Mouse (Mus musculus) heart, embryonic 15.5 days (tissue): ENCODE results near the gene Pitx1. TPM values are rescaled to one million over a fixed set of nuclear protein-coding genes. Genes with fewer than 3 reads are reported as not detected.
A peak's percentile ranks its signal among the peaks of the same experiment; 100 is the strongest.

Experiments used
- ATAC-seq: fragments of 200-750 bp; cut with Nextera tagmentation; replicated peaks from 2 replicates; pipeline ENCODE4 v1.8.0; 2017; ENCODE audit warnings: low read depth, moderate TSS enrichment; ENCODE audit not compliant: insufficient number of reproducible peaks, insufficient read depth, low FRiP score
- H3K27ac ChIP-seq: fragments of 300-500 bp; sonication (generic); 2 replicates; pipeline ENCODE4 v1.5.1; 2015; ENCODE audit warnings: mild to moderate bottlenecking, inconsistent platforms
- H3K27me3 ChIP-seq: fragments of 300-500 bp; sonication (generic); 2 replicates; pipeline ENCODE4 v1.6.1; 2015; ENCODE audit warnings: inconsistent platforms
- H3K36me3 ChIP-seq: fragments of 300-500 bp; sonication (generic); 2 replicates; pipeline ENCODE4 v1.6.1; 2015; ENCODE audit warnings: mild to moderate bottlenecking, inconsistent platforms
- H3K4me1 ChIP-seq: fragments of 300-500 bp; sonication (generic); replicated peaks from 2 replicates; pipeline ENCODE4 v1.6.1; 2015; ENCODE audit warnings: inconsistent platforms
- H3K4me2 ChIP-seq: fragments of 300-500 bp; sonication (generic); 2 replicates; pipeline ENCODE4 v1.6.1; 2015; ENCODE audit warnings: inconsistent platforms, mild to moderate bottlenecking, moderate library complexity
- H3K4me3 ChIP-seq: fragments of 300-500 bp; sonication (generic); 2 replicates; pipeline ENCODE4 v1.5.1; 2015; ENCODE audit warnings: mild to moderate bottlenecking, inconsistent platforms
- H3K9ac ChIP-seq: fragments of 300-500 bp; sonication (generic); 2 replicates; pipeline ENCODE4 v1.6.1; 2015; ENCODE audit warnings: mild to moderate bottlenecking, inconsistent platforms
- H3K9me3 ChIP-seq: fragments of 300-500 bp; sonication (generic); replicated peaks from 2 replicates; pipeline ENCODE4 v1.6.1; 2016; ENCODE audit warnings: inconsistent platforms
- WGBS: fragments of 180-500 bp; shearing (Covaris S2); methylation state at CpG from one replicate; pipeline ENCODE4 v1.1.7; 2015; ENCODE audit warnings: mixed read lengths; 5-methylcytosine and 5-hydroxymethylcytosine counted together
- polyA plus RNA-seq: library from polyadenylated mRNA; unstranded; fragments of >200 nt; fragmentation: Nextera tagmentation; extraction: Ambion mirVana; gene quantifications from 2 replicates; pipeline ENCODE4 v1.2.1, GENCODE M21; 2015

Pitx1 gene
- polyA plus RNA-seq, 1 experiment from 2014 or later, result 0.05 TPM

GRCm38 (mm10) chr13:55848604-55849190 lies 12.7 kb upstream of the Pitx1 start:
- Histone ChIP-seq H3K9me3 (no peaks in the 10 kb centered on the region), H3K27ac (no peak overlapping the region), H3K4me2 (no peak overlapping the region), H3K27me3 (peaks cover 47% of the 10 kb centered on the region), H3K4me3 (no peak overlapping the region), H3K4me1 (peaks cover 10% of the 10 kb centered on the region), H3K36me3 (no peaks in the 10 kb centered on the region), H3K9ac (no peak overlapping the region)
- ATAC-seq, result no peak
- WGBS, result 61% methylated on average over 13 of the region's 13 CpGs

- Histone ChIP-seq H3K27ac (no peak overlapping the region), H3K4me3 (peak overlapping the region; percentile 11; the same call in 1 of the 2 replicates)
- WGBS, result 23% methylated on average over 10 of the region's 10 CpGs
These were observed 11.8 kb upstream of the Pitx1 start for GRCm38 (mm10) chr13:55847805-55848204.

GRCm38 (mm10) chr13:55843700-55844099 lies 7.7 kb upstream of the Pitx1 start:
- ATAC-seq, result no peak
- Histone ChIP-seq H3K4me1 (peaks cover 10% of the 10 kb centered on the region), H3K4me3 (no peak overlapping the region), H3K27me3 (peaks cover 75% of the 10 kb centered on the region), H3K9ac (no peak overlapping the region), H3K9me3 (no peaks in the 10 kb centered on the region), H3K36me3 (no peaks in the 10 kb centered on the region), H3K27ac (no peak overlapping the region), H3K4me2 (no peak overlapping the region)
- WGBS, result 92% methylated on average over 1 of the region's 1 CpGs

More at GRCm38 (mm10) chr13:55847805-55848204, 11.8 kb upstream of the Pitx1 start:
- Histone ChIP-seq H3K27me3 (peaks cover 47% of the 10 kb centered on the region), H3K9ac (no peak overlapping the region), H3K4me2 (peak overlapping the region; percentile 44), H3K4me1 (peaks cover 10% of the 10 kb centered on the region), H3K9me3 (no peaks in the 10 kb centered on the region), H3K36me3 (no peaks in the 10 kb centered on the region)
- ATAC-seq, result no peak; the same call in 1 of the 2 replicates

GRCm38 (mm10) chr13:55840223-55840622 lies 4.2 kb upstream of the Pitx1 start:
- ATAC-seq, result no peak
- H3K4me2 ChIP-seq, result no peak overlapping the region
- H3K4me1 ChIP-seq, result peaks cover 9% of the 10 kb centered on the region
- 52% methylated on average over 14 of the region's 14 CpGs for WGBS
- no peak overlapping the region for H3K9ac ChIP-seq
- no peak overlapping the region for H3K27ac ChIP-seq
- H3K36me3 ChIP-seq, result no peaks in the 10 kb centered on the region
- H3K9me3 ChIP-seq, result no peaks in the 10 kb centered on the region; the same call in 1 of the 2 replicates
- H3K4me3 ChIP-seq, result no peak overlapping the region
- peaks cover 81% of the 10 kb centered on the region for H3K27me3 ChIP-seq

- H3K4me3 ChIP-seq, result no peak overlapping the region
- H3K27me3 ChIP-seq, result peaks cover 100% of the 10 kb centered on the region
- H3K36me3 ChIP-seq, result no peaks in the 10 kb centered on the region
- H3K4me2 ChIP-seq, result no peak overlapping the region
- peaks cover 9% of the 10 kb centered on the region for H3K4me1 ChIP-seq
- H3K27ac ChIP-seq, result no peak overlapping the region
- WGBS, result 3% methylated on average over 32 of the region's 32 CpGs
- H3K9ac ChIP-seq, result no peak overlapping the region
- H3K9me3 ChIP-seq, result no peaks in the 10 kb centered on the region; the same call in 1 of the 2 replicates
- no peak for ATAC-seq
These were observed 1.1 kb upstream of the Pitx1 start for GRCm38 (mm10) chr13:55836786-55837780.

GRCm38 (mm10) chr13:55835548-55836097 lies 369 bp downstream of the Pitx1 start:
- Histone ChIP-seq H3K36me3 (no peaks in the 10 kb centered on the region), H3K27me3 (peaks cover 100% of the 10 kb centered on the region), H3K27ac (no peak overlapping the region), H3K4me2 (no peak overlapping the region), H3K4me1 (peaks cover 20% of the 10 kb centered on the region), H3K9ac (no peak overlapping the region), H3K4me3 (peak overlapping the region; percentile 16), H3K9me3 (no peaks in the 10 kb centered on the region; the same call in 1 of the 2 replicates)
- 1% methylated on average over 33 of the region's 33 CpGs for WGBS
- ATAC-seq, result no peak

GRCm38 (mm10) chr13:55834667-55835066 lies 1.3 kb downstream of the Pitx1 start:
- ATAC-seq, result no peak
- Histone ChIP-seq H3K4me1 (peaks cover 29% of the 10 kb centered on the region), H3K4me2 (no peak overlapping the region), H3K36me3 (no peaks in the 10 kb centered on the region), H3K9me3 (no peaks in the 10 kb centered on the region; the same call in 1 of the 2 replicates), H3K27me3 (peaks cover 100% of the 10 kb centered on the region), H3K9ac (no peak overlapping the region), H3K27ac (no peak overlapping the region), H3K4me3 (no peak overlapping the region)
- 7% methylated on average over 5 of the region's 5 CpGs for WGBS

- Histone ChIP-seq H3K4me2 (no peak overlapping the region), H3K4me1 (peaks cover 29% of the 10 kb centered on the region), H3K9me3 (no peaks in the 10 kb centered on the region; the same call in 1 of the 2 replicates), H3K27ac (no peak overlapping the region), H3K27me3 (peaks cover 98% of the 10 kb centered on the region), H3K9ac (no peak overlapping the region), H3K4me3 (no peak overlapping the region), H3K36me3 (no peaks in the 10 kb centered on the region)
- 10% methylated on average over 7 of the region's 7 CpGs for WGBS
- no peak for ATAC-seq
These were observed 2.1 kb downstream of the Pitx1 start for GRCm38 (mm10) chr13:55833921-55834320.

GRCm38 (mm10) chr13:55832602-55833001 lies 3.4 kb downstream of the Pitx1 start:
- no peak overlapping the region for H3K9ac ChIP-seq
- H3K36me3 ChIP-seq, result no peaks in the 10 kb centered on the region
- H3K27ac ChIP-seq, result no peak overlapping the region
- H3K4me3 ChIP-seq, result no peak overlapping the region
- no peak for ATAC-seq
- H3K4me2 ChIP-seq, result no peak overlapping the region
- WGBS, result 39% methylated on average over 1 of the region's 1 CpGs
- no peaks in the 10 kb centered on the region for H3K9me3 ChIP-seq
- peaks cover 38% of the 10 kb centered on the region for H3K4me1 ChIP-seq
- peaks cover 98% of the 10 kb centered on the region for H3K27me3 ChIP-seq

- Histone ChIP-seq H3K27me3 (peaks cover 94% of the 10 kb centered on the region), H3K4me2 (peak overlapping the region; percentile 56), H3K9ac (no peak overlapping the region), H3K36me3 (no peaks in the 10 kb centered on the region), H3K4me3 (peak overlapping the region; percentile 38), H3K27ac (no peak overlapping the region), H3K4me1 (peaks cover 38% of the 10 kb centered on the region), H3K9me3 (no peaks in the 10 kb centered on the region)
- ATAC-seq, result no peak
- WGBS, result 5% methylated on average over 25 of the region's 25 CpGs
These were observed 4.3 kb downstream of the Pitx1 start for GRCm38 (mm10) chr13:55831722-55832160.
